In the genomic region with DNA sequence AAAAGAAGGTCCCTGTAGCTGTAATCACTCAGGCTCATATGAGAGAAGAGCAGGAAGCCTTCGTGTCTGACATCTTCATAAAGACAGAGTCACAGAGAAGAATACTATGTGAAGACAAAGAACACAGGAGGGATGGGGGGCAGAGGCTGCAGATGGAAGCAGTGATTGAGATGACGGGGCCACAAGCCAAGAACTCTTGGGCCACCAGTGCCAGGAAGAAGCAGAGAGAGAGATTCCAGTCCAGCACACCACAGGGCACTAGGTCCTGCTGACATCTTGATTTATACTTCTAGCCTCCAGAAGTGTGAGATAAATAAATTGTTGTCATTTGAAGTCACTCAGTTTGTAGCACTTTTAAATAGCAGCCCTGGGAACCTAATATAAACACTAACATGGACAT, we compare ENCODE assay signal across 11 mouse cellular contexts.
DNase-seq lines count a peak whose midpoint lies in the region.
"Had no signal": no experiment of that assay in that cellular context is flagged by ENCODE, and none has a peak within 500 bp of the region (broad histone marks: within the 10 kb centered on the region; RNA-seq: fewer than 3 reads in every experiment).

No protein-coding gene starts in this region.

- peak; percentile 83 to 85 for DNase-seq in cerebellum, postnatal 14 days
- no peak for DNase-seq in cerebellum, adult 11-12 months
- peak; percentile 13 to 15 for DNase-seq in cerebellum, postnatal 36 days
- no peak for DNase-seq in cerebellum, adult 11 months
- peak; percentile 60 for DNase-seq in left cerebral cortex, postnatal 4 days
- no peak for DNase-seq in left cerebral cortex, adult 11 months (ENCODE audit: low spot score)
- DNase-seq: adrenal gland, adult 2 months; adrenal gland, postnatal 10 days; adrenal gland, postnatal 25 days; cerebellum, adult 9-11 months; embryo, embryonic 11 days had no signal

- intact Hi-C loops in left cerebral cortex, postnatal 4 days (cut with DNase I), result no loop called here

Comparison
In these comparisons a context has a peak if more than half of its experiments do, and no peak if none do; other contexts are left out.
1. DNase-seq: peak in cerebellum, postnatal 14 days (2 of 2), cerebellum, postnatal 36 days (2 of 2) and left cerebral cortex, postnatal 4 days (single experiment); none in cerebellum, adult 11-12 months (single experiment), cerebellum, adult 11 months (single experiment) and left cerebral cortex, adult 11 months (single experiment).